Mouse (Mus musculus) midbrain, embryonic 14.5 days (tissue): Measurements from ENCODE around the gene Mfsd4b5. TPM values are rescaled to one million over a fixed set of nuclear protein-coding genes. Genes with fewer than 3 reads are reported as not detected.

Experiments
- ATAC-seq: fragments of 200-750 bp; cut with Nextera tagmentation; 2 replicates; pipeline ENCODE4 v1.8.0; 2017; ENCODE audit warnings: moderate number of reproducible peaks, moderate library complexity; ENCODE audit not compliant: low FRiP score, low TSS enrichment
- DNase-seq: peaks from one replicate; pipeline ENCODE4 v3.0.0-alpha.2; 2015
- H3K27ac ChIP-seq: fragments of 300-500 bp; sonication (generic); replicated peaks from 2 replicates; pipeline ENCODE4 v1.5.1; 2014; ENCODE audit warnings: mild to moderate bottlenecking, low read depth, low read length, moderate library complexity
- H3K27me3 ChIP-seq: fragments of 300-500 bp; sonication (generic); 2 replicates; pipeline ENCODE4 v1.6.1; 2014; ENCODE audit warnings: low read length, control low read depth, mixed read lengths; ENCODE audit not compliant: control insufficient read depth, insufficient read depth
- H3K36me3 ChIP-seq: fragments of 300-500 bp; sonication (generic); 2 replicates; pipeline ENCODE4 v1.6.1; 2014; ENCODE audit warnings: low read length, control low read depth; ENCODE audit not compliant: control insufficient read depth, insufficient read depth
- H3K4me1 ChIP-seq: fragments of 300-500 bp; sonication (generic); 2 replicates; pipeline ENCODE4 v1.6.1; 2014; ENCODE audit warnings: mild to moderate bottlenecking, antibody characterized with exemption, low read length, control low read depth; ENCODE audit not compliant: control insufficient read depth, insufficient read depth
- H3K4me2 ChIP-seq: fragments of 300-500 bp; sonication (generic); 2 replicates; pipeline ENCODE4 v1.6.1; 2014; ENCODE audit warnings: mild to moderate bottlenecking, low read length, moderate library complexity
- H3K4me3 ChIP-seq: fragments of 300-500 bp; sonication (generic); replicated peaks from 2 replicates; pipeline ENCODE4 v1.5.1; 2014; ENCODE audit warnings: low read depth, low read length
- H3K9ac ChIP-seq: fragments of 300-500 bp; sonication (generic); replicated peaks from 2 replicates; pipeline ENCODE4 v1.6.1; 2014; ENCODE audit warnings: mild to moderate bottlenecking, low read length, moderate library complexity
- H3K9me3 ChIP-seq: fragments of 300-500 bp; sonication (generic); 2 replicates; pipeline ENCODE4 v1.6.1; 2016; ENCODE audit warnings: low read length, control low read depth, mixed read lengths; ENCODE audit not compliant: control insufficient read depth
- WGBS: fragments of 180-500 bp; shearing (Covaris S2); extraction: QIAGEN DNeasy Blood & Tissue Kit; methylation state at CpG from one replicate; pipeline ENCODE4 v1.1.7; 2014; 5-methylcytosine and 5-hydroxymethylcytosine counted together
- polyA plus RNA-seq: library from polyadenylated mRNA; unstranded; fragments of >200 nt; fragmentation: Nextera tagmentation; extraction: Ambion mirVana; gene quantifications from 2 replicates; pipeline ENCODE4 v1.2.1, GENCODE M21; 2014

The Mfsd4b5 gene
- polyA plus RNA-seq, 1 experiment from 2014 or later = not detected

- WGBS = 83% methylated on average over 13 of the region's 13 CpGs
- H3K4me2 ChIP-seq = no peak overlapping the region
- no peaks in the 10 kb centered on the region for H3K4me1 ChIP-seq
- H3K36me3 ChIP-seq = no peaks in the 10 kb centered on the region
- ATAC-seq (no peak), DNase-seq (no peak)
- no peaks in the 10 kb centered on the region for H3K9me3 ChIP-seq
- H3K4me3 ChIP-seq = no peak overlapping the region
- no peaks in the 10 kb centered on the region for H3K27me3 ChIP-seq
- no peak overlapping the region for H3K9ac ChIP-seq
- H3K27ac ChIP-seq = no peak overlapping the region
Measured at GRCm38 (mm10) chr10:39908768-39909441, 77.5 kb downstream of the Mfsd4b5 start.

Other genes with a start within 250 kb of the Mfsd4b5 start
- 3.6 and 5.0 TPM in 2 replicates for gene Mfsd4b4, start 87.4 kb downstream of the Mfsd4b5 start, polyA plus RNA-seq
- gene Mfsd4b2, start 59.7 kb downstream of the Mfsd4b5 start, polyA plus RNA-seq = not detected in 2 replicates
- gene Mfsd4b3, start 26.5 kb downstream of the Mfsd4b5 start, polyA plus RNA-seq = not detected in 2 replicates
- gene Mfsd4b1, start 38.6 kb upstream of the Mfsd4b5 start, polyA plus RNA-seq = 0.35 and 0.50 TPM in 2 replicates
- gene Slc16a10, start 155.6 kb upstream of the Mfsd4b5 start, polyA plus RNA-seq = 1.2 and 3.2 TPM in 2 replicates